Mouse (Mus musculus) lung, embryonic 16.5 days (tissue): ENCODE data around the gene Fah. TPM values are rescaled to one million over a fixed set of nuclear protein-coding genes. Genes with fewer than 3 reads are reported as not detected.

Experiments used
- ATAC-seq: fragments of 200-750 bp; cut with Nextera tagmentation; 2 replicates; pipeline ENCODE4 v1.8.0; 2017; ENCODE audit warnings: low read depth, mild to moderate bottlenecking, moderate library complexity
- H3K27ac ChIP-seq: fragments of 300-500 bp; sonication (generic); 2 replicates; pipeline ENCODE4 v1.5.1; 2014; ENCODE audit warnings: mild to moderate bottlenecking, control low read depth, low read length
- H3K27me3 ChIP-seq: fragments of 300-500 bp; sonication (generic); 2 replicates; pipeline ENCODE4 v1.6.1; 2014; ENCODE audit warnings: low read depth, low read length, mixed read lengths; ENCODE audit not compliant: control insufficient read depth, insufficient read depth
- H3K36me3 ChIP-seq: fragments of 300-500 bp; sonication (generic); 2 replicates; pipeline ENCODE4 v1.6.1; 2014; ENCODE audit warnings: low read length; ENCODE audit not compliant: control insufficient read depth, insufficient read depth
- H3K4me1 ChIP-seq: fragments of 300-500 bp; sonication (generic); replicated peaks from 2 replicates; pipeline ENCODE4 v1.6.1; 2014; ENCODE audit warnings: low read length, mixed read lengths; ENCODE audit not compliant: control insufficient read depth, insufficient read depth
- H3K4me2 ChIP-seq: fragments of 300-500 bp; sonication (generic); 2 replicates; pipeline ENCODE4 v1.6.1; 2014; ENCODE audit warnings: low read depth, low read length, control low read depth
- H3K4me3 ChIP-seq: fragments of 300-500 bp; sonication (generic); 2 replicates; pipeline ENCODE4 v1.5.1; 2014; ENCODE audit warnings: mild to moderate bottlenecking, low read length, control low read depth
- H3K9ac ChIP-seq: fragments of 300-500 bp; sonication (generic); 2 replicates; pipeline ENCODE4 v1.6.1; 2014; ENCODE audit warnings: low read length, control low read depth
- H3K9me3 ChIP-seq: fragments of 300-500 bp; sonication (generic); 2 replicates; pipeline ENCODE4 v1.6.1; 2016; ENCODE audit warnings: low read length; ENCODE audit not compliant: control insufficient read depth
- WGBS: fragments of 180-500 bp; shearing (Covaris S2); extraction: QIAGEN DNeasy Blood & Tissue Kit; methylation state at CpG from one replicate; pipeline ENCODE4 v1.1.7; 2014; 5-methylcytosine and 5-hydroxymethylcytosine counted together
- polyA plus RNA-seq: library from polyadenylated mRNA; unstranded; fragments of >200 nt; fragmentation: Nextera tagmentation; extraction: Ambion mirVana; gene quantifications from 2 replicates; pipeline ENCODE4 v1.2.1, GENCODE M21; 2015

Fah gene
- polyA plus RNA-seq, 1 experiment from 2014 or later = 14.0 TPM

GRCm38 (mm10) chr7:84555294-84555693 is 51.2 kb downstream of the Fah start:
- 60% methylated on average over 3 of the region's 3 CpGs for WGBS
- Histone ChIP-seq H3K4me2 (no peak overlapping the region), H3K4me1 (no peaks in the 10 kb centered on the region), H3K9me3 (no peaks in the 10 kb centered on the region), H3K36me3 (no peaks in the 10 kb centered on the region; the same call in 1 of the 2 replicates), H3K4me3 (no peak overlapping the region), H3K27me3 (no peaks in the 10 kb centered on the region), H3K27ac (no peak overlapping the region), H3K9ac (no peak overlapping the region)
- no peak for ATAC-seq

- H3K4me2 ChIP-seq = no peak overlapping the region
- no peaks in the 10 kb centered on the region for H3K9me3 ChIP-seq
- no peaks in the 10 kb centered on the region for H3K27me3 ChIP-seq
- 75% methylated on average over 2 of the region's 2 CpGs for WGBS
- H3K4me3 ChIP-seq = no peak overlapping the region
- H3K36me3 ChIP-seq = no peaks in the 10 kb centered on the region
- no peak for ATAC-seq
- no peak overlapping the region for H3K9ac ChIP-seq
- H3K4me1 ChIP-seq = no peaks in the 10 kb centered on the region
- no peak overlapping the region for H3K27ac ChIP-seq
These were observed 55.0 kb downstream of the Fah start for GRCm38 (mm10) chr7:84551472-84551871.

GRCm38 (mm10) chr7:84546667-84547066 is 59.9 kb downstream of the Fah start:
- ATAC-seq = no peak
- Histone ChIP-seq H3K4me1 (no peaks in the 10 kb centered on the region), H3K4me3 (no peak overlapping the region), H3K4me2 (no peak overlapping the region), H3K36me3 (no peaks in the 10 kb centered on the region), H3K27ac (no peak overlapping the region), H3K9me3 (no peaks in the 10 kb centered on the region), H3K9ac (no peak overlapping the region), H3K27me3 (no peaks in the 10 kb centered on the region)
- 64% methylated on average over 4 of the region's 4 CpGs for WGBS

GRCm38 (mm10) chr7:84544946-84545345 is 61.6 kb downstream of the Fah start:
- ATAC-seq = no peak
- H3K4me2 ChIP-seq = no peak overlapping the region
- H3K36me3 ChIP-seq = no peaks in the 10 kb centered on the region
- no peaks in the 10 kb centered on the region for H3K4me1 ChIP-seq
- 81% methylated on average over 4 of the region's 4 CpGs for WGBS
- H3K27me3 ChIP-seq = no peaks in the 10 kb centered on the region
- no peaks in the 10 kb centered on the region for H3K9me3 ChIP-seq
- no peak overlapping the region for H3K27ac ChIP-seq
- H3K9ac ChIP-seq = no peak overlapping the region
- no peak overlapping the region for H3K4me3 ChIP-seq

Other genes starting within 250 kb of the Fah start
- gene Arnt2, start 196.5 kb downstream of the Fah start, polyA plus RNA-seq = 5.6 and 7.3 TPM in 2 replicates
- 3.4 and 3.9 TPM in 2 replicates for gene Gm2115, start 77.8 kb downstream of the Fah start, polyA plus RNA-seq
- 185 and 186 TPM in 2 replicates for gene Zfand6, start 83.2 kb upstream of the Fah start, polyA plus RNA-seq
- not detected in 2 replicates for gene Olfr291, start 246.8 kb upstream of the Fah start, polyA plus RNA-seq